Mouse (Mus musculus) liver, embryonic 14.5 days (tissue): ENCODE data around the gene Tnfrsf1b.
A peak's percentile ranks its signal among the peaks of the same experiment; 100 is the strongest.

Experiments used
- CTCF ChIP-seq: IDR thresholded peaks from 2 replicates; pipeline ENCODE4 v1.5.1; 2016; ENCODE audit warnings: antibody characterized with exemption, low read depth, control low read depth
- EP300 ChIP-seq: IDR thresholded peaks from 2 replicates; pipeline ENCODE4 v1.6.1; 2016; ENCODE audit warnings: antibody characterized with exemption, low read depth

DNA sequence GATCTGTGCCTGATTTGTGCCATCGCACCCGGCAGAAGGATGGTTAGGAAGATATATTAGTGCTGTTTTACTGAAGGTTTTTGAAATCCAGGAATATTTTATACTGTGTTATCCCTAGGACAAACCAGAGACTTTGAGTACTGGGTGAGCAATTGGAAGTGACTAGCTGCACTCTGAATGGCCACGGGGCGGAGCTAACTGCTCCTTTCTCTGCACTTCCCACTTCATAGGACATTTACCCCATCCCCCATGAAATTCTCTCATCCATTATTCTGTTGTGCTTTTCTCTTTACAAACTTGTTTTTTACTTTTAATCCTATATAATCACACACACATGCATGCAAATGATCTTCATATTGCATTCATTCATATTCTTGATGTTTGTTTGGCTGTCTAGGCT, 50.1 kb downstream of the Tnfrsf1b start:
- TF ChIP-seq CTCF (peak; percentile 29; the same call in 1 of the 2 replicates), EP300 (no peak)
